Mouse (Mus musculus) urinary bladder, adult 18-20 months (tissue): ENCODE results near the gene H1foo.

Experiments used
- DNase-seq, 2 experiments: peaks; one replicate each; pipeline ENCODE4 v3.0.0; 2022; ENCODE audit warnings: low spot score in 2 of 2, mixed read lengths in 2 of 2

Gene H1foo

GRCm38 (mm10) chr6:115944638-115945037, at the start of gene H1foo:
Gene H1foo (plus strand): TSS chr6:115944938.
- no peak for DNase-seq

DNA sequence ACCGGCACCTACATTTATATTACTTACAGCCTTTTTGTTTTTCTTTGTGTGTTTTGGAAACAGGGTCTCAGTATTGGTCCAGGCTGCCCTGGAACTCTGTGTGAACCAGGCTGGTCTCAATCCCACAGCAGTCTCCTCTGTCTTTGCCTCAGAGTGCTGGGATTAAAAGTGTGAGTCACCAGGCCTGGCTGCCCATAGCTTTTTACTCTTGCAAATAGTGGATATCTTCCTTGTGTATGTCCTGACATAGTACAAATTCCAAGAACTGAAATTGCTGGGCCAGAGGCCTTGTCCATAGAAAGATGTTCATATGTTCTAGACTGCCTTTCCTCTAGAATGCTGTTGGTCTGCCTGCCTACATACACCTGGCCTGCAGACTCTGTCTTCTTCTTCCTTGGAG, 48.4 kb upstream of the H1foo start:
- no peak for DNase-seq

- DNase-seq, result peak in 1 of 2 experiments; percentile 39
Observed at GRCm38 (mm10) chr6:115897117-115897516, 47.6 kb upstream of the H1foo start.

DNA sequence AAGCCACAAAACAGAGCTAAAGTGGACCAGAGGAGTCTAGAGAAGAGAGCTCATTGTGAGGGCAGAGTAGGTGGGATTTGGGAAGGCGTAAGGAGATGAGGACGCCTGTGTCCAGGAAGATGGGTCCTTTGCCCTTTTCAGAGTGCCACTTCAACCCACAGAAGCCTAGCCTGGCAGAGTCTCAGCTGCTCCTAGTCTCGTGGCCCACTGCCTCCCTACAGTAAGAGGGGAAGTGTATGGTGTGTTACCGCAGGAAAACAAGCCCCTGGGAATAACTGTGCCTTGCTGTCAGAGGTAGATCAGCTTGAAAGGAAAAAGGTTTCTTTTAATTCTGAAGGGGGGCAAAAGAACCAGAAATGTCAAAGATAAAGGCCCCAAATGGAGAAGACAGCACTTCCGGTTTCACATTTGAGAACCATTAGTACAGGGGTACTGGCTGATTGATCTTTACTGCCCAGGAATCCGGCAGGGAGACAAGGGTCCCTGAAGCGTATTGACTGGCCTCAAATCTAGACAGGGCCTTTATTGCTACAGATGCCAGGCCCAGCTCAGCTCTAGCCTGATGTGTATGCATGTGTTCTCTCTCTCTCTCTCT, 46.7 kb upstream of the H1foo start:
- no peak for DNase-seq

GRCm38 (mm10) chr6:115901062-115901461, 43.7 kb upstream of the H1foo start:
- DNase-seq, result peak; percentile 46 to 59

DNA sequence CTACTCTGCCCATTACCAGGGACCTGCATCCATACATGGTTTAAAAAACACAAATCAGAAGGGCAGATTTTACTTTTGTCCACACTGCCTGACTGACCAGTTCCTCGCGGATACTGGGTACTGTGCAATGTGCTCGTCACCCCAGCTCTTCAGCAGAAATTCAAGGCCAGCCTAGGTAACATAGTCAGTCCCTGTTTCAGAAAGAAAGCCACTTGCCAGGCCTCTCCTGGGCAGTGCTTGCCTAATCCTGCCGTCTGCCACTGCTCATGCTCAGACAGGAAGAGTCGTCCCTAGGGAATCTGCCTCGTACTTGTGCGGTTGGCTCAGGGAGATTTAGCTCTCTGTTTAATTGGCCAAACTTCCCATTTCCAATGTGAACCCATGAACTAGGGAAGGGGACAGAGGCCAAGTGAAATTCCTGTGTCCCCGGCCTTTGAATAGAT, 43.2 kb upstream of the H1foo start:
- no peak for DNase-seq

- DNase-seq, result no peak
Observed at GRCm38 (mm10) chr6:115902545-115902944, 42.2 kb upstream of the H1foo start.

GRCm38 (mm10) chr6:115905568-115905967, 39.2 kb upstream of the H1foo start:
- no peak for DNase-seq

DNA sequence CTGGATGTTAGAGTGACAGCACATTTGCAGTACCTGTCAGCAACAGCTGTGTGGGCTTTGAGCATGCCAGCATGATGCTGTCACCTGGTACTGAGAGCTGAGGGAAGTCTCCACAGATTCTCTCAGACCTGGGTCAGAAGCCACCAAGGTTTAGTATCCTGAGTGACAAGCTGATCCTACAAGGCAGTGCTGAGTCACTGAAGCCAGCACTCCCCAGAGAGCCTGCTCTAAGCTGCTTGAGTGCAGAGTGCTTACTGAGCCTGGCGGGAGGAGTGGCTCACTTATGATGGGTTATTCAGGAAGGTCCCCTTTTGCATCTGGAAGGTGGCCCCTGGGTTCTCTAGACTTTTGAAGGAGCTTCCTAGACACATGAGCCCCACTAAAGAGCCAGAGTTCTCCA, 38.3 kb upstream of the H1foo start:
- DNase-seq, result no peak

DNA sequence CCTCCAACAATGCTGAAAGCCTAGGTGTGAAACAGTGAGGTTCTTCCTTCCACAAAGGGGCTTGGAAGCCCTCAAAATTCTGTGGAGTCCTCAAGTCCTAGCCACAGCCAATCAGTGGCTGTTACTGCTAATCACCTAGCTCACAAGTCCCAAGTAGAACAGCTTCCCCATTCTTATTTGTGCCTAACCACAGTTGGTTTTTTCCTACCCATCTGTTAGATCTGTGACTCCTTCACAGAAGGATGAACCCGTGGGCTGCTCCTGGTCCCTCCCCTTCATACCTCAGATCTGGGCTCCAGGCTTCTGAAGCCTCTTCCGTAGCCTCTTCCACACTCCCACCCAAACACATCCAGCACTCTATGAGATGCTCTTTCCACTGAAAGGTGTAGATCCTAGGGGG, 37.9 kb upstream of the H1foo start:
- no peak for DNase-seq

GRCm38 (mm10) chr6:115908421-115908982, 36.2 kb upstream of the H1foo start:
- DNase-seq, result no peak

DNA sequence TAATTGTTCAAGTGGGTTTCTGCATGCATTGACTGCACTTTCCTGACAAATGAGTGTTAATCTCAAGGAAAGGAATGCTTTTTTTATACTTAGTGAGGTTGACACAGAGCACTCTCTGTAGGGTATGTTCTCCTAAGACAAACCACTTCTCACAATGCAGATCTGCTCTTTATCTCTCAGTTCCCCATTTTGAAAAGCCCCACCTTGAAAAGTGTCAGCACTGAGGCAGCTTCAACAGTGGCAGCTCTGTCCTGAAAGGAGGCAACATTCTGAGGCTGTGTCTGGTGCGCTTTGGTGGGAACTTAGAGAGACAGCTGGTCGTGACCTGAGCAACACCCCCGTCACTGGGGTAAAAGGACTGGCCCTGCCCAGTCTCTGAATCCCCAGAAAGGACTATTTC, 35.7 kb upstream of the H1foo start:
- no peak for DNase-seq

- no peak for DNase-seq
Observed at GRCm38 (mm10) chr6:115909940-115910339, 34.8 kb upstream of the H1foo start.

DNA sequence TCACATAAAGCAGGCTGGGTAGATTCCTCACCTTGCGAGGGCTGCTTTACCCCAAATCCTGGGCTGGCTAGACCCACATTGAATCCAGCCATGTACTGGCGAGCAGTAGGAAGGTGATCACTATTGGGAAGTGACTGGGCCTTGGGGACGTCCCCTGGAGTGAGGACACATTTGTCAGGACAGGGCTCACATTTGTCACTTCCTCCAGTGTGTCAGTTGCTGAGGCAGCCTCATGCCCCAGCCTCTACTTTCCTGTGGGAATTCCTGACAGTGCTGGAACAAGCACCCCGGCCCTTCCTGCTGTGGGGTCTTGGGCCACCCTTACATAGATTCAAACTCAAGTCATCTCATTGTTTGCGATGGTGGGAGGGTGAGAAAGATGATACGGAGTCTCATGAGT, 33.0 kb upstream of the H1foo start:
- no peak for DNase-seq

DNA sequence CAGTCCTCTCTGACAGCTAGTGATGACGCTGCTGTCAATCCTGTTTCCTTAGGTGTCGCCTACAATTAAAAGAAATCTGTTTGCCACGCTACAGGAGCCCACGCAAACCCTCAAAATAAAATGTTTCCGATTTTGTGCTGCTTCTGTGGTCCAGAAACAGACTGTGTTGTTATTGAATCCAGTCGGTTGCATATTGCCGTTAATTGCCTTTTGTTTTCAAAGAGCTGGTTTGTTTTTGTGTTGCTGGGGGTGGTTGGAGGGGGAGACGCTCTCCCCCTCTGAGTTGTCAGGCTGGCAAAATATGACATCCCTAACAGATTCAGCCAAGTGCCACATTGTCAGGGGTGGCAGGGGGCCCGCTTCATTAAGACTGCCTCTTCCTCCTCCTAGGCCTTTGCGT, 31.3 kb upstream of the H1foo start:
- no peak for DNase-seq

DNA sequence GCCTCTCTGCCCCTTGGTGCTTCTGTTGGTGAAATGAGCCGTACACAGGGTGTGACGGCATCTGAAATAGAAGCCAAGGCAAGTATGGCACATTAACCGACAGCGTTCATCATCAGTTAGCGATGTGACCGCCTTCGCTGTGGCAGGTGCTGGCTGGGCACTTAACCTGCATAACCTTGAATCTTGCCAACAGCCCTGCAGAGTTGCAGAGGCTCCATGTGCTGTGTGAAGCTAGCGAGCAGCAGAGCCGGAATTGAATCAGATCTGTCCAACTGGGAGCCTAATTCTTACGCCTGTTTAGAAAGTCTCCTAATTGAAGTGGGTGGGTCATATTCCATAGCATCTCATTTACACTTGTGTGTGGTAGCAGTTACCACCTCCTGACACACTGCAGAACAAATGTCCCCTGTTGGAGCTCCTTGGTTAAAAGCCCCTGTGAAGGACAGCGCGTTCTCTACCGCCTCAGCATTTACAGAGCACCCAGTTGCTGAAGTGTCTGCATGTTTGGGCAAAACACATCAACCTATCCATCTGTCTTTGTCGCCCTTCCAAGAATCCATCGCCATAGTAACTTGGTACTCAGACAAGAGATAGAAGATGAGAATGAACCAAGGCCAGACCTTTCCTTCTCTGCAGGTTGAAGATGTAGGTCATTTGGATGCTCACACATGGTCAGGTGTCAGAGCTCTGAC, 30.1 kb upstream of the H1foo start:
- no peak for DNase-seq

DNA sequence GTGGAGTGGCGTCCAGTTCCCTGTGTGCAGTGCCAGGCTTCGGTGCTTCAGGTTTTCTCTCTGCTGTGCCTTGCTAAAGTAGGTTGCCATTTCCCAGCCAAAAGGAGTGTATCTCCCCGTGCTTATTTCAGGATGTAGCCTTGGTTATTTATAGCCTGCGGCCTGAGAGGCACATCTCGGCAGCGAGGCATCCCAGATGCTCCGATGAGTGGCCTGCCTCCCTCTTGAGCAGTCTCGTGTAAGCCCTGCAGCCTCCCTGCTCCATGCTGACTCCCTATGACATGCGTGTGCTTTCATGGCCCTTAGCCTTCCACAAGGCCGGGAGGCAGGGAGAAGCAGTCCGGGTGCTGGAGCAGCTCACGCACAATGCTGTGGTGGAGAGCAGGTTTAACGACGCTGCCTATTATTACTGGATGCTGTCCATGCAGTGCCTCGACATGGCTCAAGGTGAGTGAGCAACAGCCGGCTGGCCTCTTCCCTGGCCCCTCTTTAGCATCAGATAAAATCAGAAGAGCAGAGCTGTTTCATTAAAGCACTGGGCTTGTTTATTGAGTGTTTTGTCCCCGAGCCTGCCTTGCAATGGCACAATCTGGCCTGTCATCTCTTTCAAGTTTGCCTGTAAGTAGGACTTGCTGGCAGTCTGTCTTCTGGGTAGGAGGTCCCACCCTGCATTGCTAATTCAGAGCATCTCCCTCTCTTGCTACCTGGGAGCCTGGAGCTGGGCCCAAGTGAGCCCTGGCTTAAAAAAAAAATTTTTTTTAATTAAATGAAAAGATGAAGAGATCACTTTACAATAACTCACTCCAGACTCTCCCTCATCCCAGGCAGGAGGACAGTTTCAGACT, 28.9 kb upstream of the H1foo start:
- DNase-seq, result no peak

GRCm38 (mm10) chr6:115916611-115917010, 28.1 kb upstream of the H1foo start:
- no peak for DNase-seq

GRCm38 (mm10) chr6:115918615-115919014, 26.1 kb upstream of the H1foo start:
- DNase-seq, result no peak

- no peak for DNase-seq
Observed at GRCm38 (mm10) chr6:115919876-115920275, 24.9 kb upstream of the H1foo start.

- DNase-seq, result no peak
Observed at GRCm38 (mm10) chr6:115924829-115925228, 19.9 kb upstream of the H1foo start.

GRCm38 (mm10) chr6:115926416-115926815, 18.3 kb upstream of the H1foo start:
- no peak for DNase-seq
